Mouse (Mus musculus): ENCODE data around the gene Atp1b3. TPM values are rescaled to one million over a fixed set of nuclear protein-coding genes. Genes with fewer than 3 reads are reported as not detected.

Atp1b3 gene
- polyA plus RNA-seq, 1 experiment from 2014 or later = 179 TPM

- no peak overlapping the region for H3K4me3 ChIP-seq (ENCODE audit: low read length)
- H3K27me3 ChIP-seq (ENCODE audit: control insufficient read depth, insufficient read depth, low read length) = no peaks in the 10 kb centered on the region
- ATAC-seq (ENCODE audit: low FRiP score, low TSS enrichment) = no peak
- no peak overlapping the region for H3K27ac ChIP-seq (ENCODE audit: low read depth, low read length)
- H3K4me1 ChIP-seq (ENCODE audit: control insufficient read depth, insufficient read depth, low read length) = no peaks in the 10 kb centered on the region
- H3K9me3 ChIP-seq (ENCODE audit: control insufficient read depth, low read length) = no peaks in the 10 kb centered on the region
- no peak overlapping the region for H3K4me2 ChIP-seq (replicated peaks; ENCODE audit: low read depth, low read length)
- 90% methylated on average over 3 of the region's 3 CpGs for WGBS
- H3K9ac ChIP-seq (ENCODE audit: low read depth, low read length) = no peak overlapping the region
- no peaks in the 10 kb centered on the region for H3K36me3 ChIP-seq (ENCODE audit: control insufficient read depth, insufficient read depth, low read length)
Measured at GRCm38 (mm10) chr9:96375819-96376218, 11.6 kb upstream of the Atp1b3 start.

GRCm38 (mm10) chr9:96371075-96371474, 6.8 kb upstream of the Atp1b3 start:
- WGBS = 82% methylated on average over 5 of the region's 5 CpGs
- no peaks in the 10 kb centered on the region for H3K36me3 ChIP-seq (ENCODE audit: control insufficient read depth, insufficient read depth, low read length)
- H3K4me2 ChIP-seq (replicated peaks; ENCODE audit: low read depth, low read length) = no peak overlapping the region
- H3K27me3 ChIP-seq (ENCODE audit: control insufficient read depth, insufficient read depth, low read length) = no peaks in the 10 kb centered on the region
- H3K4me1 ChIP-seq (ENCODE audit: control insufficient read depth, insufficient read depth, low read length) = no peaks in the 10 kb centered on the region
- H3K9ac ChIP-seq (ENCODE audit: low read depth, low read length) = no peak overlapping the region
- no peak for ATAC-seq (ENCODE audit: low FRiP score, low TSS enrichment)
- no peak overlapping the region for H3K4me3 ChIP-seq (ENCODE audit: low read length)
- H3K27ac ChIP-seq (ENCODE audit: low read depth, low read length) = no peak overlapping the region
- H3K9me3 ChIP-seq (ENCODE audit: control insufficient read depth, low read length) = no peaks in the 10 kb centered on the region

GRCm38 (mm10) chr9:96369654-96370384, 5.6 kb upstream of the Atp1b3 start:
- no peak for ATAC-seq (ENCODE audit: low FRiP score, low TSS enrichment)

GRCm38 (mm10) chr9:96365271-96365872, 1.1 kb upstream of the Atp1b3 start:
- Histone ChIP-seq H3K27me3 (ENCODE audit: control insufficient read depth, insufficient read depth, low read length) (no peaks in the 10 kb centered on the region), H3K9me3 (ENCODE audit: control insufficient read depth, low read length) (no peaks in the 10 kb centered on the region), H3K27ac (ENCODE audit: low read depth, low read length) (no peak overlapping the region), H3K9ac (ENCODE audit: low read depth, low read length) (no peak overlapping the region), H3K4me1 (ENCODE audit: control insufficient read depth, insufficient read depth, low read length) (peaks cover 10% of the 10 kb centered on the region; the same call in 1 of the 2 replicates), H3K4me2 (replicated peaks; ENCODE audit: low read depth, low read length) (no peak overlapping the region), H3K36me3 (ENCODE audit: control insufficient read depth, insufficient read depth, low read length) (no peaks in the 10 kb centered on the region), H3K4me3 (ENCODE audit: low read length) (no peak overlapping the region)
- WGBS = 64% methylated on average over 6 of the region's 6 CpGs
- no peak for ATAC-seq (ENCODE audit: low FRiP score, low TSS enrichment)

More at GRCm38 (mm10) chr9:96369654-96370384, 5.6 kb upstream of the Atp1b3 start:
- 58% methylated on average over 5 of the region's 5 CpGs for WGBS
- H3K9ac ChIP-seq (ENCODE audit: low read depth, low read length) = no peak overlapping the region
- no peak overlapping the region for H3K4me3 ChIP-seq (ENCODE audit: low read length)
- no peaks in the 10 kb centered on the region for H3K27me3 ChIP-seq (ENCODE audit: control insufficient read depth, insufficient read depth, low read length)
- H3K36me3 ChIP-seq (ENCODE audit: control insufficient read depth, insufficient read depth, low read length) = no peaks in the 10 kb centered on the region
- no peaks in the 10 kb centered on the region for H3K9me3 ChIP-seq (ENCODE audit: control insufficient read depth, low read length)
- no peak overlapping the region for H3K27ac ChIP-seq (ENCODE audit: low read depth, low read length)
- H3K4me1 ChIP-seq (ENCODE audit: control insufficient read depth, insufficient read depth, low read length) = no peaks in the 10 kb centered on the region
- H3K4me2 ChIP-seq (replicated peaks; ENCODE audit: low read depth, low read length) = no peak overlapping the region

- no peaks in the 10 kb centered on the region; the same call in 1 of the 2 replicates for H3K36me3 ChIP-seq (ENCODE audit: control insufficient read depth, insufficient read depth, low read length)
- peak; percentile 76 for ATAC-seq (ENCODE audit: low FRiP score, low TSS enrichment)
- peak overlapping the region; percentile 94 for H3K27ac ChIP-seq (ENCODE audit: low read depth, low read length)
- no peaks in the 10 kb centered on the region for H3K27me3 ChIP-seq (ENCODE audit: control insufficient read depth, insufficient read depth, low read length)
- no peaks in the 10 kb centered on the region for H3K9me3 ChIP-seq (ENCODE audit: control insufficient read depth, low read length)
- peaks cover 10% of the 10 kb centered on the region; the same call in 1 of the 2 replicates for H3K4me1 ChIP-seq (ENCODE audit: control insufficient read depth, insufficient read depth, low read length)
- peak overlapping the region; percentile 67 for H3K4me2 ChIP-seq (replicated peaks; ENCODE audit: low read depth, low read length)
- WGBS = under 1% methylated on average over 61 of the region's 64 CpGs
- peak overlapping the region; percentile 86 for H3K9ac ChIP-seq (ENCODE audit: low read depth, low read length)
- H3K4me3 ChIP-seq (ENCODE audit: low read length) = peak overlapping the region; percentile 85
Measured at GRCm38 (mm10) chr9:96363581-96364140, 581 bp downstream of the Atp1b3 start.

- H3K36me3 ChIP-seq (ENCODE audit: control insufficient read depth, insufficient read depth, low read length) = no peaks in the 10 kb centered on the region; the same call in 1 of the 2 replicates
- no peaks in the 10 kb centered on the region for H3K9me3 ChIP-seq (ENCODE audit: control insufficient read depth, low read length)
- H3K4me3 ChIP-seq (ENCODE audit: low read length) = no peak overlapping the region
- H3K4me2 ChIP-seq (replicated peaks; ENCODE audit: low read depth, low read length) = no peak overlapping the region
- ATAC-seq (ENCODE audit: low FRiP score, low TSS enrichment) = no peak
- no peaks in the 10 kb centered on the region for H3K27me3 ChIP-seq (ENCODE audit: control insufficient read depth, insufficient read depth, low read length)
- peaks cover 10% of the 10 kb centered on the region; the same call in 1 of the 2 replicates for H3K4me1 ChIP-seq (ENCODE audit: control insufficient read depth, insufficient read depth, low read length)
- WGBS = 87% methylated on average over 3 of the region's 3 CpGs
- H3K9ac ChIP-seq (ENCODE audit: low read depth, low read length) = no peak overlapping the region
- no peak overlapping the region for H3K27ac ChIP-seq (ENCODE audit: low read depth, low read length)
Measured at GRCm38 (mm10) chr9:96360056-96360455, 4.2 kb downstream of the Atp1b3 start.

- ATAC-seq (ENCODE audit: low FRiP score, low TSS enrichment) = no peak
- WGBS = 69% methylated on average over 8 of the region's 8 CpGs
- H3K9ac ChIP-seq (ENCODE audit: low read depth, low read length) = no peak overlapping the region
Measured at GRCm38 (mm10) chr9:96353799-96354198, 10.4 kb downstream of the Atp1b3 start.

GRCm38 (mm10) chr9:96353121-96353769, 11.0 kb downstream of the Atp1b3 start:
- ATAC-seq (ENCODE audit: low FRiP score, low TSS enrichment) = no peak
- WGBS = 89% methylated on average over 12 of the region's 12 CpGs

More at GRCm38 (mm10) chr9:96353799-96354198, 10.4 kb downstream of the Atp1b3 start:
- Histone ChIP-seq H3K9me3 (ENCODE audit: control insufficient read depth, low read length) (no peaks in the 10 kb centered on the region), H3K36me3 (ENCODE audit: control insufficient read depth, insufficient read depth, low read length) (no peaks in the 10 kb centered on the region), H3K4me2 (replicated peaks; ENCODE audit: low read depth, low read length) (no peak overlapping the region), H3K4me3 (ENCODE audit: low read length) (no peak overlapping the region), H3K27me3 (ENCODE audit: control insufficient read depth, insufficient read depth, low read length) (no peaks in the 10 kb centered on the region), H3K4me1 (ENCODE audit: control insufficient read depth, insufficient read depth, low read length) (no peaks in the 10 kb centered on the region), H3K27ac (ENCODE audit: low read depth, low read length) (no peak overlapping the region)

More at GRCm38 (mm10) chr9:96353121-96353769, 11.0 kb downstream of the Atp1b3 start:
- Histone ChIP-seq H3K4me3 (ENCODE audit: low read length) (no peak overlapping the region), H3K9ac (ENCODE audit: low read depth, low read length) (no peak overlapping the region), H3K4me1 (ENCODE audit: control insufficient read depth, insufficient read depth, low read length) (no peaks in the 10 kb centered on the region), H3K9me3 (ENCODE audit: control insufficient read depth, low read length) (no peaks in the 10 kb centered on the region), H3K36me3 (ENCODE audit: control insufficient read depth, insufficient read depth, low read length) (no peaks in the 10 kb centered on the region), H3K27ac (ENCODE audit: low read depth, low read length) (no peak overlapping the region), H3K4me2 (replicated peaks; ENCODE audit: low read depth, low read length) (no peak overlapping the region), H3K27me3 (ENCODE audit: control insufficient read depth, insufficient read depth, low read length) (no peaks in the 10 kb centered on the region)
